Mouse (Mus musculus) layer of hippocampus, postnatal 10 days (tissue): Measurements from ENCODE around the gene Cyp2j6. TPM values are rescaled to one million over a fixed set of nuclear protein-coding genes. Genes with fewer than 3 reads are reported as not detected.
"Not testable (repeated sequence)": the region's sequence is repeated elsewhere in the genome, so short reads cannot be mapped to it uniquely, and the experiment has no call there.

ENCODE experiments used
- DNase-seq, 2 experiments: peaks; one replicate each; pipeline ENCODE4 v3.0.0; 2021; ENCODE audit warnings: low spot score in 2 of 2
- long read RNA-seq: library from polyadenylated mRNA; stranded (forward); transcript quantifications from one replicate; pipeline ENCODE4 v2.0.0, GENCODE M21; 2023
- total RNA-seq, 2 experiments: library from RNA; stranded (reverse); gene quantifications; 2 replicates each; pipeline ENCODE4 v1.2.3; 2021

The Cyp2j6 gene
- total RNA-seq, result 10 to 100 TPM; 11.8 to 13.0 TPM
- long read RNA-seq, transcript Cyp2j6-201 (9 exons, 3,605 nt), result major isoform, 11 of 12 reads
- long read RNA-seq, partial matches to known transcripts, result 0 of 12 reads
- long read RNA-seq, other reads (novel, unspliced or antisense), result 1 of 12 reads

- peak; percentile 44 to 59 for DNase-seq
Observed at GRCm38 (mm10) chr4:96553133-96553819, at the start of gene Cyp2j6. Gene Cyp2j6, minus strand, starts transcription at chr4:96553661.

- peak; percentile 76 to 80 for DNase-seq
Observed at GRCm38 (mm10) chr4:96591791-96592150, 38.3 kb upstream of the Cyp2j6 start.

- peak; percentile 56 to 64 for DNase-seq
Observed at GRCm38 (mm10) chr4:96590911-96591790, 37.7 kb upstream of the Cyp2j6 start, which contains the start of gene Cyp2j9. Gene Cyp2j9, minus strand, starts transcription at chr4:96591578.

- no peak for DNase-seq
Observed at GRCm38 (mm10) chr4:96581425-96582088, 28.1 kb upstream of the Cyp2j6 start.

GRCm38 (mm10) chr4:96580351-96580750, 26.9 kb upstream of the Cyp2j6 start:
- not testable (repeated sequence) for DNase-seq

GRCm38 (mm10) chr4:96569442-96569841, 16.0 kb upstream of the Cyp2j6 start:
- no peak for DNase-seq

GRCm38 (mm10) chr4:96567988-96568387, 14.5 kb upstream of the Cyp2j6 start:
- DNase-seq, result no peak

GRCm38 (mm10) chr4:96565808-96566207, 12.3 kb upstream of the Cyp2j6 start:
- no peak for DNase-seq

- no peak for DNase-seq
Observed at GRCm38 (mm10) chr4:96560464-96560863, 7.0 kb upstream of the Cyp2j6 start.

GRCm38 (mm10) chr4:96559781-96560180, 6.3 kb upstream of the Cyp2j6 start:
- DNase-seq, result no peak

- DNase-seq, result no peak
Observed at GRCm38 (mm10) chr4:96551619-96552018, 1.8 kb downstream of the Cyp2j6 start.

- DNase-seq, result no peak
Observed at GRCm38 (mm10) chr4:96545976-96546375, 7.5 kb downstream of the Cyp2j6 start.

GRCm38 (mm10) chr4:96525772-96526171, 27.7 kb downstream of the Cyp2j6 start:
- peak; percentile 7 to 25 for DNase-seq

GRCm38 (mm10) chr4:96522256-96522655, 31.2 kb downstream of the Cyp2j6 start:
- DNase-seq, result no peak

GRCm38 (mm10) chr4:96510083-96510482, 43.4 kb downstream of the Cyp2j6 start:
- DNase-seq, result no peak

- no peak for DNase-seq
Observed at GRCm38 (mm10) chr4:96507286-96507685, 46.2 kb downstream of the Cyp2j6 start, which contains the start of gene Cyp2j8. Gene Cyp2j8, minus strand, starts transcription at chr4:96507386.

Other genes with a start within 250 kb of the Cyp2j6 start
- not detected for gene Cyp2j11, start 205.0 kb downstream of the Cyp2j6 start, total RNA-seq
- gene Cyp2j8, start 46.3 kb downstream of the Cyp2j6 start, total RNA-seq, result under 1 TPM in 1 of 2 experiments, not detected in 1; 0.23 TPM
- gene Cyp2j9, start 37.9 kb upstream of the Cyp2j6 start, total RNA-seq, result 10 to 100 TPM; 10.5 to 11.4 TPM
- gene Cyp2j5, start 110.5 kb upstream of the Cyp2j6 start, total RNA-seq, result not detected
- not detected for gene Gm12695, start 231.5 kb upstream of the Cyp2j6 start, total RNA-seq